Mouse (Mus musculus): ENCODE measurements around the gene Nceh1. TPM values are rescaled to one million over a fixed set of nuclear protein-coding genes. Genes with fewer than 3 reads are reported as not detected.

Gene Nceh1
- total and polyA plus RNA-seq, 3 experiments: 8.5 to 11.8 (median 9.2) TPM

DNA sequence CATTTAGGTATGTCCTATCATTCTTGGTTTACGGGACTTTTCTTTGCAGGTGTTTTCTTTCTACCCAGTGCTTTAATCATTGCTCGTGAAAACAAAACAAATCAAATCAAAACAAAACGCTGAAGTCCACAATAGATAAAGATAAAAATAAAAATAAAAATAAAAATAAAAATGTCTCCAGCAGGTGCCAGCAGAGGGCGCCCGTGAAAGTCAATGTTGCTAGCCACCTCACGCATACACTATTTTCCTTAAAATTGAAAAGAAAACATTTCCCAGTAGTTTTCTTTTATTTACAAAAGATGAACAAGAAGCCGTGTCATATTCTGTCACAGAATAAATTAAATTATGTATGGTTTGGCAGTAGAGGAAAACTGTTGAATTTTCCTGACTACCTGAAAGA is 68.2 kb downstream of the Nceh1 start:
- H3K4me2 ChIP-seq (ENCODE audit: insufficient read depth, low read depth, poor library complexity, severe bottlenecking): no peak overlapping the region
- TF ChIP-seq CHD1 (IDR thresholded peaks at IDR 0.05; ENCODE audit: low read depth, low read length) (no peak), PAX5 (IDR thresholded peaks at IDR 0.05; ENCODE audit: low read length) (no peak), SMC3 (IDR thresholded peaks at IDR 0.05; ENCODE audit: low read depth, low read length) (peak; percentile 43), POLR2AphosphoS2 (IDR thresholded peaks at IDR 0.05; ENCODE audit: low read depth, low read length) (no peak), TCF12 (IDR thresholded peaks at IDR 0.05; ENCODE audit: low read depth, low read length) (no peak), IRF4 (IDR thresholded peaks at IDR 0.05; ENCODE audit: low read depth, low read length) (no peak), RAD21 (IDR thresholded peaks at IDR 0.05; ENCODE audit: low read depth, low read length) (peak; percentile 29), BHLHE40 (IDR thresholded peaks at IDR 0.05; ENCODE audit: low read depth, low read length) (no peak), TBP (conservative IDR thresholded peaks at IDR 0.05; ENCODE audit: low read depth, low read length) (no peak), GABPA (IDR thresholded peaks at IDR 0.05; ENCODE audit: insufficient replicate concordance, low read depth, low read length) (no peak), KAT2A (IDR thresholded peaks at IDR 0.05; ENCODE audit: insufficient replicate concordance, low read length) (no peak), NELFE (IDR thresholded peaks at IDR 0.05; ENCODE audit: low read depth, low read length) (no peak), MXI1 (IDR thresholded peaks at IDR 0.05; ENCODE audit: low read depth, low read length) (no peak), MAX (IDR thresholded peaks at IDR 0.05; ENCODE audit: low read length) (no peak), POLR2A (IDR thresholded peaks at IDR 0.05; ENCODE audit: low read depth, low read length) (no peak), ZKSCAN1 (IDR thresholded peaks at IDR 0.05; ENCODE audit: borderline replicate concordance, low read depth, low read length) (no peak), MEF2A (IDR thresholded peaks at IDR 0.05; ENCODE audit: borderline replicate concordance, low read depth, low read length) (no peak), CTCF (conservative IDR thresholded peaks at IDR 0.05 in 1 of 2, IDR thresholded peaks at IDR 0.05 in 1 of 2; ENCODE audit: low read depth in 2 of 2, low read length in 2 of 2) (peak; percentile 12 to 61; a peak in 2 of 4 replicates), JUN (IDR thresholded peaks at IDR 0.05; ENCODE audit: insufficient read depth, low read depth, low read length) (no peak), MYC (IDR thresholded peaks at IDR 0.05; ENCODE audit: low read depth, low read length) (no peak), USF2 (conservative IDR thresholded peaks at IDR 0.05; ENCODE audit: low read depth, low read length) (no peak), RCOR1 (conservative IDR thresholded peaks at IDR 0.05; ENCODE audit: low read depth, low read length) (no peak), ZC3H11A (IDR thresholded peaks at IDR 0.05; ENCODE audit: low read depth, low read length) (no peak), NRF1 (IDR thresholded peaks at IDR 0.05; ENCODE audit: low read depth, low read length) (no peak), CHD2 (IDR thresholded peaks at IDR 0.05; ENCODE audit: low read length) (no peak), ELF1 (IDR thresholded peaks at IDR 0.05; ENCODE audit: low read depth, low read length) (no peak)
- H3K79me2 ChIP-seq (replicated peaks; ENCODE audit: control insufficient read depth, extremely low read depth, insufficient read depth, poor library complexity, severe bottlenecking): no peaks in the 10 kb centered on the region
- no peak for DNase-seq (ENCODE audit: extremely low read depth)
- no peak overlapping the region for H3K9ac ChIP-seq (ENCODE audit: insufficient read depth, low read depth)
- dilution Hi-C loops (cut with MboI; ENCODE audit: extremely low pct_ligation_motif_present, extremely low pct_unique_long_range_greater_than_20kb, low sequenced_read_pairs): no loop called here
- H3K4me1 ChIP-seq (ENCODE audit: control insufficient read depth in 1 of 2, insufficient read depth in 2 of 2): peaks cover 0 to 3% of the 10 kb centered on the region in 2 experiments; a peak in 1 of 4 replicates
- in situ Hi-C loops (cut with MboI; ENCODE audit: low pct_ligation_motif_present, low pct_unique_long_range_greater_than_20kb, low sequenced_read_pairs): loop anchor here (25.0 kb wide), 1 partner anchor 211 kb away; no protein-coding TSS in a partner anchor
- no peak overlapping the region for H3K4me3 ChIP-seq (replicated peaks in 1 of 3; ENCODE audit: low read depth in 2 of 3, low read length in 2 of 3, poor library complexity in 1 of 3)
- no peak overlapping the region for H3K27ac ChIP-seq (ENCODE audit: insufficient read depth, low read depth)
- no peaks in the 10 kb centered on the region for H3K27me3 ChIP-seq (replicated peaks)
- no peaks in the 10 kb centered on the region for H3K9me3 ChIP-seq (replicated peaks; ENCODE audit: low read length)
- H3K36me3 ChIP-seq (replicated peaks in 1 of 2; ENCODE audit: control insufficient read depth in 1 of 2, insufficient read depth in 1 of 2, low read length in 1 of 2): no peaks in the 10 kb centered on the region
